Mouse (Mus musculus) left cerebral cortex, postnatal 10 days (tissue): ENCODE measurements around the gene Fam76a. TPM values are rescaled to one million over a fixed set of nuclear protein-coding genes. Genes with fewer than 3 reads are reported as not detected.
A peak's percentile ranks its signal among the peaks of the same experiment; 100 is the strongest.

Source experiments
- DNase-seq, 2 experiments: peaks; one replicate each; pipeline ENCODE4 v3.0.0; 2021 to 2022; ENCODE audit warnings: low spot score in 2 of 2, mixed read lengths in 1 of 2; ENCODE audit errors: extremely low spot score in 1 of 2
- intact Hi-C: fragments of 180-260 bp; cut with DNase I; formaldehyde crosslinking; loops from one replicate; pipeline ENCODE4 v1.15.1; 2025
- total RNA-seq, 2 experiments: library from RNA; stranded (reverse); gene quantifications; 2 replicates each; pipeline ENCODE4 v1.2.3; 2021

Fam76a gene
- total RNA-seq = 10 to 100 TPM; 31.8 to 36.9 TPM

- intact Hi-C loops = no loop called here
- DNase-seq = peak; percentile 100
Measured at GRCm38 (mm10) chr4:132922558-132923008, at the start of gene Fam76a. Gene Fam76a, minus strand, starts transcription at chr4:132922558.

GRCm38 (mm10) chr4:132972101-132972500 is 49.7 kb upstream of the Fam76a start:
- intact Hi-C loops = no loop called here

GRCm38 (mm10) chr4:132971601-132972000 is 49.2 kb upstream of the Fam76a start:
- intact Hi-C loops = no loop called here

More at GRCm38 (mm10) chr4:132972101-132972500, 49.7 kb upstream of the Fam76a start:
- DNase-seq = no peak

GRCm38 (mm10) chr4:132968105-132968938 is 46.0 kb upstream of the Fam76a start:
- no peak for DNase-seq
- intact Hi-C loops = no loop called here

More at GRCm38 (mm10) chr4:132971601-132972000, 49.2 kb upstream of the Fam76a start:
- DNase-seq = no peak

GRCm38 (mm10) chr4:132964473-132964872 is 42.1 kb upstream of the Fam76a start:
- intact Hi-C loops = no loop called here

GRCm38 (mm10) chr4:132964064-132964463 is 41.7 kb upstream of the Fam76a start:
- no peak for DNase-seq
- intact Hi-C loops = no loop called here

More at GRCm38 (mm10) chr4:132964473-132964872, 42.1 kb upstream of the Fam76a start:
- DNase-seq = no peak

- intact Hi-C loops = no loop called here
- no peak for DNase-seq
Measured at GRCm38 (mm10) chr4:132963436-132963835, 41.1 kb upstream of the Fam76a start.

- DNase-seq = no peak
- intact Hi-C loops = no loop called here
Measured at GRCm38 (mm10) chr4:132962628-132963027, 40.3 kb upstream of the Fam76a start.

- no peak for DNase-seq
- intact Hi-C loops = no loop called here
Measured at GRCm38 (mm10) chr4:132961866-132962265, 39.5 kb upstream of the Fam76a start.

- DNase-seq = no peak
- intact Hi-C loops = no loop called here
Measured at GRCm38 (mm10) chr4:132960864-132961639, 38.7 kb upstream of the Fam76a start.

GRCm38 (mm10) chr4:132960313-132960712 is 38.0 kb upstream of the Fam76a start:
- intact Hi-C loops = no loop called here
- no peak for DNase-seq

- intact Hi-C loops = loop anchor here (10.0 kb wide), 2 partner anchors 495 to 895 kb away; no protein-coding TSS in a partner anchor
- DNase-seq = no peak
Measured at GRCm38 (mm10) chr4:132959679-132960045, 37.3 kb upstream of the Fam76a start.

- intact Hi-C loops = loop anchor here (10.0 kb wide), 2 partner anchors 496 to 896 kb away; no protein-coding TSS in a partner anchor
- DNase-seq = peak in 1 of 2 experiments; percentile 81
Measured at GRCm38 (mm10) chr4:132958741-132959678, 36.7 kb upstream of the Fam76a start.

GRCm38 (mm10) chr4:132955395-132955791 is 33.0 kb upstream of the Fam76a start:
- intact Hi-C loops = loop anchor here (10.0 kb wide), 2 partner anchors 499 to 899 kb away; no protein-coding TSS in a partner anchor
- no peak for DNase-seq

GRCm38 (mm10) chr4:132954530-132955394 is 32.4 kb upstream of the Fam76a start:
- no peak for DNase-seq
- intact Hi-C loops = loop anchor here (10.0 kb wide), 2 partner anchors 500 to 900 kb away; no protein-coding TSS in a partner anchor

GRCm38 (mm10) chr4:132950999-132951398 is 28.6 kb upstream of the Fam76a start:
- no peak for DNase-seq
- intact Hi-C loops = loop anchor here (10.0 kb wide), 2 partner anchors 504 to 904 kb away; no protein-coding TSS in a partner anchor

- no peak for DNase-seq
- intact Hi-C loops = loop anchor here (10.0 kb wide), 4 partner anchors 265 to 905 kb away; partner anchors contain the start of genes Cd164l2 and Gpr3
Measured at GRCm38 (mm10) chr4:132949882-132950532, 27.6 kb upstream of the Fam76a start.
